Mouse (Mus musculus): ENCODE results near the gene Grhl1. TPM values are rescaled to one million over a fixed set of nuclear protein-coding genes. Genes with fewer than 3 reads are reported as not detected.

Grhl1 gene
- 4.6 and 8.6 TPM in 2 replicates for total RNA-seq (2023)

DNA sequence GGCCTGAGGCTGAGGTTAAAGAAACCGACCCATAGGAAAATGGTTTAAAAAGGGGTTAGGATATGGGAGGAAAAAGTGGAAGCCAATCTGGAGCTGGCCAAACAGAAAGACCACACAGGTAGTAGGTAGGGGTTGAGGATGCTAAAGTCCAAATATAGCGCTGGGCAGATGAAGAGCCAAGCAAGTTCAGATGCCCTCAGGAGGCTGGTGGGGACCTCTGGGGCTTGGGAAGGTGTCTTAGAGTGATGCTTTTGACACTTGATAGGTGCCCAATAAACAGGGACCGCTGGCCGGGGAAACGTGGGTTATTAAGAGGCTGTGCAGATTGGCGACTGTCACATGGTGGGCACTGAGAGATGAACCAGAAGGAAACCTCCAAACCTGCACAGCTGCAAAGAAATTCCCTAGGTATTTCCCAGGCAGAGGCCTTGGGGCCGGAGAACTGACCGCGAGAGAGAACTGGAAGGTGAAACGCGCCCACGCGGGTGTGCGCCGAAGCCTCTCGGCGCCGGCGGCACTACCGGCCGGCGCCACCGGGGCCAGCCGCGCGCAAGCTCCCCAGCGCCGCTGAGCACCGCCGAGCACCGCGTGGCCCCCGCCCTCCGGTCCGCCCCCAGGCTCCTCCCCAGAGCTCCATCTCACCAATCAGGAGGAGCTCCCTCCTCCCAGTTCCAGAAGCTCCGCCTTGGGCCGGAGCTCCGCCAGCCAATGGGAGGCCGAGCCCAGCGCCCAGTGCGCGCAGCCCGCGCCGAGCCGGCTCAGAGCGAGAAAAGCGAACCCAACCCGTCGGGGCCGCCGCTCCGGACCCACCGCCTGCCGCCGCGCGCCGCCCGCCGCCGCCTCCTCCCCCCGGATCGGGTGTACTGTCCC is at the start of gene Grhl1:
TSS of gene Grhl1 (plus strand) at position 761 of the 870 bp plus-strand sequence.

GRCm38 (mm10) chr12:24651063-24651557 is 79.0 kb downstream of the Grhl1 start, which contains the start of gene Klf11:
Gene Klf11, plus strand, starts transcription at chr12:24651274.

Other genes with a start within 250 kb of the Grhl1 start
- 20.8 and 24.9 TPM in 2 replicates for gene Taf1b, start 73.9 kb upstream of the Grhl1 start, total RNA-seq (2023)
- 47.6 and 49.6 TPM in 2 replicates for gene Klf11, start 79.0 kb downstream of the Grhl1 start, total RNA-seq (2023)
- gene Cys1, start 109.5 kb downstream of the Grhl1 start, total RNA-seq (2023), result not detected in 2 replicates
- 84.3 and 101 TPM in 2 replicates for gene Rrm2, start 136.0 kb downstream of the Grhl1 start, total RNA-seq (2023)